Mouse (Mus musculus) liver, postnatal 0 days (tissue): ENCODE results near the gene Plk2.

Source experiments
- CTCF ChIP-seq: sonication (generic); IDR thresholded peaks from 2 replicates; pipeline ENCODE4 v1.5.1; 2016; ENCODE audit warnings: antibody characterized with exemption, low read depth
- EP300 ChIP-seq: IDR thresholded peaks from 2 replicates; pipeline ENCODE4 v1.6.1; 2016; ENCODE audit warnings: antibody characterized with exemption, low read depth, mild to moderate bottlenecking

DNA sequence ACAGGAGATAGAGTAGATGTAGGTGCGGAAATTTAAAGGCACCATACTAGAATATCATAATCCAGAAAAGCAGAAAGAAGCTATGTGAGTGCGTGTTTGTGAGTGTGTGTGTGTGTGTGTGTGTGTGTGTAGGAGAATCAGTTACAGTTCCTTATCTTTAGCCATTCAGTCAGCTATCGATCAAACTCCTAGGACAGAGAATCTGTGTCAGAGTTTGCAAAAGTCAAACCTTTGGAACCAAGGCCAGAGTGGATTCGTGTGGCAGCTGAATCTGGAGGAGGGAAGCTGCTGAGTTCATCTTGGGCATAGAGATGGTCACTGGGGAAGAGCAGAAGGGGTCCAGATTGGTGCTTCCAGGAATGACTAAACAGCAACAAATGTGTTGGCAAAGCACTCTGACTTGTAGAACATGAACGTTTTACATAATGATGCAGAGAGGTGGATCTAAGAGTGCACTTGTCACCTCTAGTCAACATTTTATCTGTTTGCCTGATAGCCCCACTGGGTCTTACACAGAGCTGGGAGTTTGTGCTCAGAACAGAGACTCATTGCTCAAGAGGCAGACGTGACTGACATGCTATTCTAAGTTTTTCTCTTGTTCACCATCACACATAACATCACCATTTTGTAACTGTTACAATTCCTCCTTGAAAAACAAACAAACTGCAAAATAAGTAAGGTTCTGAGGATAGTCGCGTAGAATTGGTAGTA, 30.8 kb downstream of the Plk2 start:
- TF ChIP-seq CTCF, result no peak
- no peak for TF ChIP-seq EP300
